Mouse (Mus musculus): ENCODE results near the gene Tmcc3.

Tmcc3 gene

GRCm38 (mm10) chr10:94311511-94312006 is at the start of gene Tmcc3:
Tmcc3 (plus strand) TSS chr10:94311949.
- no peak for DNase-seq (ENCODE audit: low spot score)

GRCm38 (mm10) chr10:94262646-94263045 is 49.1 kb upstream of the Tmcc3 start:
- DNase-seq (ENCODE audit: low spot score) = no peak

GRCm38 (mm10) chr10:94263211-94263610 is 48.5 kb upstream of the Tmcc3 start:
- no peak for DNase-seq (ENCODE audit: low spot score)

- no peak for DNase-seq (ENCODE audit: low spot score)
Measured at GRCm38 (mm10) chr10:94265656-94266542, 45.9 kb upstream of the Tmcc3 start.

- no peak for DNase-seq (ENCODE audit: low spot score)
Measured at GRCm38 (mm10) chr10:94275321-94275720, 36.4 kb upstream of the Tmcc3 start.

GRCm38 (mm10) chr10:94276511-94276910 is 35.2 kb upstream of the Tmcc3 start:
- DNase-seq (ENCODE audit: low spot score) = no peak

- DNase-seq (ENCODE audit: low spot score) = no peak
Measured at GRCm38 (mm10) chr10:94282179-94282578, 29.6 kb upstream of the Tmcc3 start.

- DNase-seq (ENCODE audit: low spot score) = no peak
Measured at GRCm38 (mm10) chr10:94282797-94283196, 29.0 kb upstream of the Tmcc3 start.

GRCm38 (mm10) chr10:94294437-94294836 is 17.3 kb upstream of the Tmcc3 start:
- no peak for DNase-seq (ENCODE audit: low spot score)

- no peak for DNase-seq (ENCODE audit: low spot score)
Measured at GRCm38 (mm10) chr10:94294933-94295750, 16.6 kb upstream of the Tmcc3 start.

GRCm38 (mm10) chr10:94295923-94296605 is 15.7 kb upstream of the Tmcc3 start:
- no peak for DNase-seq (ENCODE audit: low spot score)

GRCm38 (mm10) chr10:94298471-94298870 is 13.3 kb upstream of the Tmcc3 start, which contains the start of gene Gm4792:
Gm4792 (minus strand) TSS chr10:94298703.
- no peak for DNase-seq (ENCODE audit: low spot score)

GRCm38 (mm10) chr10:94299301-94299700 is 12.4 kb upstream of the Tmcc3 start:
- no peak for DNase-seq (ENCODE audit: low spot score)

GRCm38 (mm10) chr10:94304064-94304657 is 7.6 kb upstream of the Tmcc3 start:
- DNase-seq (ENCODE audit: low spot score) = no peak

- DNase-seq (ENCODE audit: low spot score) = no peak
Measured at GRCm38 (mm10) chr10:94305526-94305925, 6.2 kb upstream of the Tmcc3 start.

- DNase-seq (ENCODE audit: low spot score) = no peak
Measured at GRCm38 (mm10) chr10:94310499-94311267, 1.1 kb upstream of the Tmcc3 start.

- peak; percentile 9 for DNase-seq (ENCODE audit: low spot score)
Measured at GRCm38 (mm10) chr10:94312007-94312715, 412 bp downstream of the Tmcc3 start.

- no peak for DNase-seq (ENCODE audit: low spot score)
Measured at GRCm38 (mm10) chr10:94313146-94313545, 1.4 kb downstream of the Tmcc3 start.

- no peak for DNase-seq (ENCODE audit: low spot score)
Measured at GRCm38 (mm10) chr10:94318574-94318973, 6.8 kb downstream of the Tmcc3 start.

GRCm38 (mm10) chr10:94329962-94330361 is 18.2 kb downstream of the Tmcc3 start:
- DNase-seq (ENCODE audit: low spot score) = peak; percentile 27
